Mouse (Mus musculus) retina, adult 2 months (tissue): Measurements from ENCODE around the gene Iglon5.
A peak's percentile ranks its signal among the peaks of the same experiment; 100 is the strongest.

ENCODE experiments used
- DNase-seq: peaks from one replicate; pipeline ENCODE4 v3.0.0-alpha.2; 2012; ENCODE audit warnings: low read depth, low spot score

Iglon5 gene

DNA sequence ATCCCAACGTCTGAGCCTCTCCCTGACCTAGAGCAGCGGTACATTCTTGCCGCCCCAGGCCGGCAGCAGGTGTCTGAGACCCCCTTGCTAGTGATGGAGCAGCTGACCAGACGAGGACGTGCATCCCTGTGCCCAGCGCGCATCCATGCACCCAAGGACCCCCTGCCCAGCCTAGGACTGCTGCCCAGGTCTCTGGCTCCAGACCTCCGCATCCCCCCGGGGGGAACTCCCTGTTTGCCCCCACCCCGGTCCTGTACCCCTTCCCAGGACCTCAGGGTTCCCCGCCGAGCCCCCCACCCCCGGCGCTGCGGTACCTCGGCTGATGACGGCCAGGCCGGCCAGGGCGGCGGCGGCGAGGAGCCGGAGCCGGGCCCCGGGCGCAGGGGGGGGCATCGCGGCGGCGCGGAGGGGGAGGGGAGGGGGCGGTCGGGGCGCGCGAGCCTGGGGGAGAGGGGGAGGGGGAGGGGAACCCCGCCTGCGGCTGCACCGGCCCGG lies at the start of gene Iglon5:
Iglon5 (minus strand) TSS at position 445 of the 495 bp plus-strand sequence.
- DNase-seq: no peak

DNA sequence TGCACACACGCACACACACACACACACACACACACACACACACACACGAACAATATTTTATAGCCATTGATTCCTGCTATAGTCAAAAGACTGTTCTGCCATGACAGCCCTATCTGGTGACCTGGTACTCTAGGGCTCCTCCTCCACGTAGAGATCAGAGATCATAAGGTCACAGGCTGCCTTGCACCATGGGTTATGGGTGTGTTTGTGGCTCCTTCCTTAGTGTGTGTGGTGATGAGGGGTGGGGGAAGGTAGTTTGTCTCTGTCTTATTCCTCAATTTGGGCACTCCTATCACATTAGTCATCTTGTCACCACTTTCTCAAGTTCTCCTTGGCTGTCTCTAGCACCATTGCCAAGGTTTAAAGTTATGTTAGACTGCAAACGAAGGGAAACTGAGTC lies 48.6 kb upstream of the Iglon5 start:
- DNase-seq: no peak

GRCm38 (mm10) chr7:43532936-43533505 lies 43.1 kb upstream of the Iglon5 start:
- no peak for DNase-seq

DNA sequence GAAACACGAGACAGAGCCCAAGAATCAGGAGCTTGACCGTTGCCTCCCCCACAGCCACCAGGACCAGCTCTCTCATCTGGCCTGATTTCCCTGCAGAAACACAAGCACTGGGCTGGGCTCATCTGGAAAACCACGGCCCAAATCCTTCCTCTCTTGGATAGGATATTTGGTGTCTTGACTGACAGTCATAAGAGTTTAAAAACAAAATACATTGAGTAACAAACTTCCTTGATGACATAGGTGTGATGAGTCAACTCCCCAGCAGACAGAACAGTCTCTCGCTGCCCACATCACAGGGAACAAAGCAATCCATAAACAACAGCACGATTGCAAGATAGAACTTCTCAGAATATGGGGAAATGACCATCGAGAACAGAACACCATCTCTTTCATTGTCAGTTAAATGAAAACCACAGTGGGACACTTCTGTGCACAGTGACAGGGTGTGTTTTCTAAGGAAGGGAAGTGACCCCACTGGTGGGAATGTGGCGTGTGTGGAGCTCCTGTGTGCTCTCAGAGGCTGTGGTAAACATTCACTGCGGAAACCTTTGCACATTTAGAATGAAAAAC lies 40.4 kb upstream of the Iglon5 start:
- no peak for DNase-seq

DNA sequence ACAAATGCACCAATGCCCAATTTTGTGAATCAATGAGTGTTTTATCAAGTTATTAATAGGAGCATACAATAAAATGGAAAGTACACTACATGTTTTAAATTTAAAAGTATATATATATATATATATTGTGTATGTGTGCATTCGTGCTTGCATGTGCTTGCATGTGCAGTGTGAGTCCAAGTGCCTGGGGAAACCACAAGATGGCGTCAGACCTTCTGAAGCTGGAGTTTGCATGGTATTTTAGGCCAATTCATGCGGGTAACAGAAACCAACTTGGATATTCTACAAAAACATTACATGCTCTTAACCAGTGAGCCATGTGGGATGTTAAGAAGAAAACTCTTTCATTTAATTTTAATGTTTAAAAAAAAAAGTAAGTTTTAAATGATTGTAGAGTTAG lies 35.4 kb upstream of the Iglon5 start:
- no peak for DNase-seq

GRCm38 (mm10) chr7:43522776-43523175 lies 32.9 kb upstream of the Iglon5 start:
- no peak for DNase-seq

- no peak for DNase-seq
Observed at GRCm38 (mm10) chr7:43518341-43518740, 28.5 kb upstream of the Iglon5 start.

DNA sequence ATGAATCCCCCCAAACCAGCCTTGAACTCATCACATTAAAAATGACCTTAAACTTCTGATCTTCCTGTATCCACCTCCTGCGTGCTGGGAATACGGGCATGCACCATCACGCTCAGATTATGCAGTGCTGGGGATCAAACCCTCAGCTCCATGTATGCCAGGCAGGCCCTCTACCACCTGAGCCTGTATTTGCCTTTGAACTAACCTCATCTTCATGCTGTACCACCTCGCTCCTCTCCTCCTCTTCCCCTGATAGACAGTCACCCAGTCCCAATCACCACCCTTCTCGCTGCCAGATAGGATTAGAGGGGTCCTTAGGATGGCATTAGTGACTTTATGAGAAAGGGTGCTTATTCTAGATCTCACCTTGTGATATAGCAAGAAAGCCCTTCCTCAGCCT lies 25.2 kb upstream of the Iglon5 start:
- no peak for DNase-seq

- DNase-seq: no peak
Observed at GRCm38 (mm10) chr7:43512519-43512918, 22.6 kb upstream of the Iglon5 start.

GRCm38 (mm10) chr7:43511707-43512478 lies 22.0 kb upstream of the Iglon5 start:
- no peak for DNase-seq

- DNase-seq: peak; percentile 28
Observed at GRCm38 (mm10) chr7:43495343-43496021, 5.6 kb upstream of the Iglon5 start.

GRCm38 (mm10) chr7:43490861-43491260 lies 986 bp upstream of the Iglon5 start:
- no peak for DNase-seq

- no peak for DNase-seq
Observed at GRCm38 (mm10) chr7:43490182-43490584, 308 bp upstream of the Iglon5 start.

- DNase-seq: no peak
Observed at GRCm38 (mm10) chr7:43488646-43489045, 1.2 kb downstream of the Iglon5 start.

GRCm38 (mm10) chr7:43483236-43483635 lies 6.6 kb downstream of the Iglon5 start:
- DNase-seq: no peak

- no peak for DNase-seq
Observed at GRCm38 (mm10) chr7:43482090-43482716, 7.7 kb downstream of the Iglon5 start.

GRCm38 (mm10) chr7:43481191-43481590 lies 8.7 kb downstream of the Iglon5 start:
- DNase-seq: no peak

- DNase-seq: no peak
Observed at GRCm38 (mm10) chr7:43476376-43476775, 13.5 kb downstream of the Iglon5 start.

GRCm38 (mm10) chr7:43475706-43476105 lies 14.2 kb downstream of the Iglon5 start:
- no peak for DNase-seq

GRCm38 (mm10) chr7:43470373-43470772 lies 19.5 kb downstream of the Iglon5 start:
- no peak for DNase-seq

- no peak for DNase-seq
Observed at GRCm38 (mm10) chr7:43466099-43466694, 23.7 kb downstream of the Iglon5 start.
